Comparison of ENCODE assay signal across 8 mouse cellular contexts in the genomic region with DNA sequence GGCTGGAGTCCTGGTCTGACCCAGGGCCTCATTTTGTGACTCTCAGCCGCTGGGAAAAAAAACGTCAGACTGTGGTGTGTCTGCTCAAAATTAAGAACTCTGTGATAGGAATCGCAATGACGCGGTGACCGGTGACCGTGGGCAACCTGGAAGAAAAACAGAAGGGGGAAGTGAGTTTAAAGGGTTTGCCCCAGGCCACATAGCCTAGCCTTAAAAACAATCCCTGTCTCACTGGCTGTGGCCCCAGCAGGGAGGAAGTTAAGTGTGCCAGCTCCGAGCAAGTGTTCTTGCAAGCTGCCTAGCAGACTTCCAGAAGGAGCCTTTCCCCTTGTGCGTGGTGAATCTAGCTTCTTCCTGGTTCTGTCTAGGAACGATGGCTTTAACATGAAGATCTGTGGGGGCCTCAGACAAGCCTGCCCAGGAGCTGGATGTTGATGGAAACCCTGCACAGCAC. TPM values are rescaled to one million over a fixed set of nuclear protein-coding genes. Genes with fewer than 3 reads are reported as not detected.
DNase-seq lines count a peak whose midpoint lies in the region; ATAC-seq and TF ChIP-seq lines count a peak whose summit lies in the region.

No protein-coding gene starts in this region.

- no peaks in the 10 kb centered on the region for H3K4me1 ChIP-seq in forebrain, embryonic 14.5 days (ENCODE audit: control insufficient read depth, insufficient read depth, low read length)
- H3K4me1 ChIP-seq in forebrain, embryonic 15.5 days, result 0 out of 2 replicates have a peak, but pooled peaks cover 4% of the 10 kb centered on the region
- H3K4me1 ChIP-seq in heart, embryonic 16.5 days (ENCODE audit: control insufficient read depth, insufficient read depth, low read length), result peaks cover 13% of the 10 kb centered on the region; the same call in 1 of the 2 replicates
- no peaks in the 10 kb centered on the region; the same call in 1 of the 2 replicates for H3K4me1 ChIP-seq in lung, embryonic 14.5 days (ENCODE audit: insufficient read depth)
- H3K4me1 ChIP-seq in forebrain, embryonic 13.5 days, result peaks cover 4% of the 10 kb centered on the region; the same call in 1 of the 2 replicates

- 47% methylated on average over 10 of the region's 10 CpGs for WGBS in forebrain, embryonic 14.5 days
- 41% methylated on average over 10 of the region's 10 CpGs for WGBS in forebrain, embryonic 15.5 days
- WGBS in heart, embryonic 16.5 days, result 49% methylated on average over 10 of the region's 10 CpGs
- 41% methylated on average over 10 of the region's 10 CpGs for WGBS in lung, embryonic 14.5 days
- WGBS in forebrain, embryonic 13.5 days, result 44% methylated on average over 10 of the region's 10 CpGs

- H3K36me3 ChIP-seq in forebrain, embryonic 14.5 days (ENCODE audit: control insufficient read depth, insufficient read depth, low read length), result no peaks in the 10 kb centered on the region
- H3K36me3 ChIP-seq in forebrain, embryonic 15.5 days, result no peaks in the 10 kb centered on the region
- no peaks in the 10 kb centered on the region for H3K36me3 ChIP-seq in heart, embryonic 16.5 days (ENCODE audit: control insufficient read depth, insufficient read depth)
- H3K36me3 ChIP-seq in lung, embryonic 14.5 days (ENCODE audit: insufficient read depth), result no peaks in the 10 kb centered on the region
- H3K36me3 ChIP-seq in forebrain, embryonic 13.5 days (ENCODE audit: poor library complexity, severe bottlenecking), result no peaks in the 10 kb centered on the region

- no peak overlapping the region for H3K9ac ChIP-seq in forebrain, embryonic 14.5 days (ENCODE audit: low read length)
- no peak overlapping the region for H3K9ac ChIP-seq in forebrain, embryonic 15.5 days (replicated peaks)
- H3K9ac ChIP-seq in heart, embryonic 16.5 days (ENCODE audit: low read length), result no peak overlapping the region
- H3K9ac ChIP-seq in lung, embryonic 14.5 days, result peak overlapping the region; percentile 6; the same call in 1 of the 2 replicates
- H3K9ac ChIP-seq in forebrain, embryonic 13.5 days, result no peak overlapping the region

- TF ChIP-seq CTCF in lung, embryonic 14.5 days (IDR thresholded peaks at IDR 0.05; ENCODE audit: low read depth), result no peak

- no peak overlapping the region for H3K27ac ChIP-seq in forebrain, embryonic 14.5 days (ENCODE audit: low read depth, low read length)
- H3K27ac ChIP-seq in forebrain, embryonic 15.5 days (replicated peaks), result no peak overlapping the region; the same call in 1 of the 2 replicates
- peak overlapping the region; percentile 3; the same call in 1 of the 2 replicates for H3K27ac ChIP-seq in heart, embryonic 16.5 days (ENCODE audit: low read length)
- H3K27ac ChIP-seq in lung, embryonic 14.5 days (ENCODE audit: low read depth), result peak overlapping the region; percentile 46; the same call in 1 of the 2 replicates
- H3K27ac ChIP-seq in forebrain, embryonic 13.5 days, result no peak overlapping the region

- H3K27me3 ChIP-seq in forebrain, embryonic 14.5 days (replicated peaks; ENCODE audit: control insufficient read depth, insufficient read depth, low read length), result no peaks in the 10 kb centered on the region
- H3K27me3 ChIP-seq in forebrain, embryonic 15.5 days, result no peaks in the 10 kb centered on the region
- H3K27me3 ChIP-seq in heart, embryonic 16.5 days (ENCODE audit: control insufficient read depth, insufficient read depth, low read length), result no peaks in the 10 kb centered on the region
- H3K27me3 ChIP-seq in lung, embryonic 14.5 days (ENCODE audit: insufficient read depth, low read length), result no peaks in the 10 kb centered on the region
- H3K27me3 ChIP-seq in forebrain, embryonic 13.5 days, result peaks cover 11% of the 10 kb centered on the region

- no peak for ATAC-seq in forebrain, embryonic 14.5 days
- ATAC-seq in forebrain, embryonic 15.5 days (replicated peaks), result no peak
- ATAC-seq in heart, embryonic 16.5 days (replicated peaks; ENCODE audit: extremely low read depth, insufficient read depth, low FRiP score), result no peak
- no peak for ATAC-seq in lung, embryonic 14.5 days (ENCODE audit: insufficient read depth)
- no peak for ATAC-seq in forebrain, embryonic 13.5 days

- no peaks in the 10 kb centered on the region for H3K9me3 ChIP-seq in forebrain, embryonic 14.5 days (replicated peaks; ENCODE audit: control insufficient read depth, low read length)
- H3K9me3 ChIP-seq in forebrain, embryonic 15.5 days, result no peaks in the 10 kb centered on the region
- H3K9me3 ChIP-seq in heart, embryonic 16.5 days (replicated peaks; ENCODE audit: control insufficient read depth, low read length), result no peaks in the 10 kb centered on the region
- H3K9me3 ChIP-seq in lung, embryonic 14.5 days (ENCODE audit: low read depth, low read length), result no peaks in the 10 kb centered on the region
- no peaks in the 10 kb centered on the region for H3K9me3 ChIP-seq in forebrain, embryonic 13.5 days (replicated peaks)

- H3K4me3 ChIP-seq in forebrain, embryonic 14.5 days (ENCODE audit: low read depth, low read length), result no peak overlapping the region
- H3K4me3 ChIP-seq in forebrain, embryonic 15.5 days, result no peak overlapping the region
- H3K4me3 ChIP-seq in heart, embryonic 16.5 days (ENCODE audit: low read length), result no peak overlapping the region
- H3K4me3 ChIP-seq in lung, embryonic 14.5 days (ENCODE audit: low read depth, low read length), result no peak overlapping the region
- H3K4me3 ChIP-seq in forebrain, embryonic 13.5 days, result no peak overlapping the region

- DNase-seq in forebrain, embryonic 14.5 days (ENCODE audit: low spot score), result peak; percentile 39
- peak; percentile 54 to 55 for DNase-seq in right cerebral cortex, postnatal 10 days (ENCODE audit: low spot score in 2 of 2)
- no peak for DNase-seq in right cerebral cortex, postnatal 4 days
- peak; percentile 46 for DNase-seq in lung, embryonic 14.5 days
- DNase-seq in urinary bladder, adult 18-20 months (ENCODE audit: low spot score in 2 of 2), result no peak

- no peak overlapping the region for H3K4me2 ChIP-seq in forebrain, embryonic 14.5 days (ENCODE audit: low read length)
- no peak overlapping the region for H3K4me2 ChIP-seq in forebrain, embryonic 15.5 days (replicated peaks)
- H3K4me2 ChIP-seq in heart, embryonic 16.5 days (ENCODE audit: low read depth, low read length), result no peak overlapping the region
- H3K4me2 ChIP-seq in lung, embryonic 14.5 days, result 0 out of 2 replicates have a peak overlapping the region, but pooled peaks have one; percentile 12
- H3K4me2 ChIP-seq in forebrain, embryonic 13.5 days, result no peak overlapping the region

RNA-seq across cellular contexts. Expression of a gene that starts 49.0 kb away (rescaled TPM):
- polyA plus RNA-seq in forebrain, embryonic 14.5 days (2014; fragmentation: Nextera tagmentation; extraction: Ambion mirVana), result 6.6 and 9.8 TPM in 2 replicates
- polyA plus RNA-seq in forebrain, embryonic 15.5 days (2015; fragmentation: Nextera tagmentation; extraction: Ambion mirVana), result 7.6 and 8.0 TPM in 2 replicates
- 4.5 and 5.5 TPM in 2 replicates for polyA plus RNA-seq in heart, embryonic 16.5 days (2015; fragmentation: Nextera tagmentation; extraction: Ambion mirVana)
- 15.3 and 16.7 TPM in 2 replicates for polyA plus RNA-seq in lung, embryonic 14.5 days (2014; fragmentation: Nextera tagmentation; extraction: Ambion mirVana)
- polyA plus RNA-seq in forebrain, embryonic 13.5 days (2015; fragmentation: Nextera tagmentation; extraction: Ambion mirVana), result 6.9 and 8.0 TPM in 2 replicates

Comparison
In these comparisons a context has a peak if more than half of its experiments do, and no peak if none do; other contexts are left out.
1. DNase-seq: peak in forebrain, embryonic 14.5 days (single experiment), right cerebral cortex, postnatal 10 days (2 of 2) and lung, embryonic 14.5 days (single experiment); none in right cerebral cortex, postnatal 4 days (single experiment) and urinary bladder, adult 18-20 months (0 of 2).
2. H3K27ac ChIP-seq: peak in heart, embryonic 16.5 days (single experiment) and lung, embryonic 14.5 days (single experiment); none in forebrain, embryonic 14.5 days (single experiment), forebrain, embryonic 15.5 days (single experiment) and forebrain, embryonic 13.5 days (single experiment).